Mouse (Mus musculus): Measurements from ENCODE around the gene Cbln4.

Gene Cbln4

GRCm38 (mm10) chr2:172043235-172043610 lies at the start of gene Cbln4:
Cbln4 (minus strand) TSS chr2:172043466.
- no peak for DNase-seq

- DNase-seq = no peak
Observed at GRCm38 (mm10) chr2:172078596-172078995, 35.3 kb upstream of the Cbln4 start.

GRCm38 (mm10) chr2:172076295-172076694 lies 33.0 kb upstream of the Cbln4 start:
- no peak for DNase-seq

- no peak for DNase-seq
Observed at GRCm38 (mm10) chr2:172062876-172063275, 19.6 kb upstream of the Cbln4 start.

- DNase-seq = no peak
Observed at GRCm38 (mm10) chr2:172059747-172060146, 16.5 kb upstream of the Cbln4 start.

- DNase-seq = no peak
Observed at GRCm38 (mm10) chr2:172058936-172059665, 15.8 kb upstream of the Cbln4 start.

- no peak for DNase-seq
Observed at GRCm38 (mm10) chr2:172046002-172046401, 2.7 kb upstream of the Cbln4 start.

GRCm38 (mm10) chr2:172042607-172043234 lies 545 bp downstream of the Cbln4 start:
- no peak for DNase-seq

- peak; percentile 40 for DNase-seq
Observed at GRCm38 (mm10) chr2:172042125-172042524, 1.1 kb downstream of the Cbln4 start.

GRCm38 (mm10) chr2:172040859-172041258 lies 2.4 kb downstream of the Cbln4 start:
- no peak for DNase-seq

- no peak for DNase-seq
Observed at GRCm38 (mm10) chr2:172039601-172040000, 3.7 kb downstream of the Cbln4 start.

GRCm38 (mm10) chr2:172034281-172034680 lies 9.0 kb downstream of the Cbln4 start:
- DNase-seq = no peak

GRCm38 (mm10) chr2:172025459-172026130 lies 17.7 kb downstream of the Cbln4 start:
- no peak for DNase-seq

- no peak for DNase-seq
Observed at GRCm38 (mm10) chr2:172006726-172007125, 36.5 kb downstream of the Cbln4 start.

- no peak for DNase-seq
Observed at GRCm38 (mm10) chr2:172005970-172006369, 37.3 kb downstream of the Cbln4 start.

GRCm38 (mm10) chr2:172004029-172004984 lies 39.0 kb downstream of the Cbln4 start:
- DNase-seq = no peak

GRCm38 (mm10) chr2:171996979-171997686 lies 46.1 kb downstream of the Cbln4 start:
- DNase-seq = no peak

- no peak for DNase-seq
Observed at GRCm38 (mm10) chr2:171994861-171995260, 48.4 kb downstream of the Cbln4 start.

GRCm38 (mm10) chr2:171994240-171994639 lies 49.0 kb downstream of the Cbln4 start:
- no peak for DNase-seq

GRCm38 (mm10) chr2:171986686-171987085 lies 56.6 kb downstream of the Cbln4 start:
- DNase-seq = no peak
